Mouse (Mus musculus): Measurements from ENCODE around the gene Vps37b. TPM values are rescaled to one million over a fixed set of nuclear protein-coding genes. Genes with fewer than 3 reads are reported as not detected.

The Vps37b gene
- polyA plus RNA-seq, 2 experiments from 2014 or later, result 17.6 to 22.8 TPM

DNA sequence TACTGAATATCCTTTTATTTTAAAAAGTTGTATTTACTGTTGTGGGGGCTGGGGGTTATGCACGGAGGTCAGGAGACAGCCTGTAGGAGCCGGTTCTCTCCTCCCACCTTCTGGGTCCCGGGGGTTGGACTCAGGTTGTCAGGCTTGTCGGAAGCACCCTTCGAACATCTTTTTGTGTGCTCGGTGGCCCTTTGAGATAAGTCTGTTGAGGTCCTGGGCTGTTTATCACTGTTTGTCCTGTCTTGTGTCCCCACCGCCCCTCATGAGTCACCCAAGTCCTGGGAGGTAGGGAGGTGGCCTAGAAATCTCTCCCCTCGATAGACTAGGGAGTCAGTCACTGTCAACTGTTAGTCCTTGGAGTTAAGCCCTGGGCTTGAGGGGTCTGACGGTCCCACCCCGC lies 33.7 kb downstream of the Vps37b start:
- ATAC-seq, result no peak

DNA sequence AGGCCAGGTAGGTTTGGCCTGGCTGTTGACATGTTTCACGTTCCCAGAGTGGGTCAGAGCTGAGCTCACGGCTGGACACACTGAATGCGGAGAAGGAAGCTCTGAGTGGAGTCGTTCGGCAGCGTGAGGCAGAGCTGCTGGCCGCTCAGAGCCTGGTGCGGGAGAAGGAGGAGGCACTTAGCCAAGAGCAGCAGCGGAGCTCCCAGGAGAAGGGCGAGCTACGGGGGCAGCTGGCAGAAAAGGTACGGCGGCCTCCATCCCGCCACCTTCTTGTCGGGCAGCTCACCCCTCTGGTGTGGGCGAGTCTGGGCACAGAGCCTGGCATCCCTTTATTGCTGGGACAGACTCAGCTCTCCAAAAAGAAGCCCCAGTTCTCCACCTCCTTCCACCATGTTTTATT lies 34.3 kb downstream of the Vps37b start:
- no peak for ATAC-seq

DNA sequence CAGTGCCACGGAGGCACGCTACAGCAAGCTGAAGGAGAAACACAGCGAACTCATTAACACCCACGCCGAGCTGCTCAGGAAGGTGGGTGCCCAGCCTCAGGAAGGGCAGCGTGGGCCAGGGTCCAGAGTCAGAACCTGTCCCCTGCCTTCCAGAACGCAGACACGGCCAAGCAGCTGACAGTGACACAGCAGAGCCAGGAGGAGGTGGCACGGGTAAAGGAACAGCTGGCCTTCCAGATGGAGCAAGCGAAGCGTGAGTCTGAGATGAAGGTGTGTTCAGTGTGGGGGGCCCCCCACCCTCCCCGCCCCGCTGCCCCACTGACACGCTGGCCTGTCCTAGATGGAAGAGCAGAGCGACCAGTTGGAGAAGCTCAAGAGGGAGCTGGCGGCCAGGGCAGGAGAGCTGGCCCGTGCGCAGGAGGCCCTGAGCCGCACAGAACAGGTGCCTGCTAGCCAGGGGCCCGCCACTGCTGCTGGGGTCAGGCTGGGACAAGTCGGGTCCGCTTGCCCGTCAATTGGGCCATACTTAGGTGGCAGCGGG lies 34.8 kb downstream of the Vps37b start:
- no peak for ATAC-seq

DNA sequence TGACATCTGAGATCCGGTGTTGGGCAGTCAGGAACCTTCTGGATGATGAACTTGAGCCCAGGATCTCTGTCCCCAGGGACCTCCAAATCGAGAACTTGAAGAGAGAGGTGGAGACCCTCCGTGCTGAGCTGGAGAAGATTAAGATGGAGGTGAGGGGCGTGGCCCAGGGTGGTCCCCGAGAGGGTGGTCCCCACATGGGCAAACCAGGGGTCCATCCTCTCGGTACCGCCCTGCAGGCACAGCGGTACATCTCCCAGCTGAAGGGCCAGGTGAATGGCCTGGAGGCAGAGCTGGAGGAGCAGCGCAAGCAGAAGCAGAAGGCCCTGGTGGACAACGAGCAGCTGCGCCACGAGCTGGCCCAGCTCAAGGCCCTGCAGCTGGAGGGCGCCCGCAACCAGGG lies 35.4 kb downstream of the Vps37b start:
- no peak for ATAC-seq

DNA sequence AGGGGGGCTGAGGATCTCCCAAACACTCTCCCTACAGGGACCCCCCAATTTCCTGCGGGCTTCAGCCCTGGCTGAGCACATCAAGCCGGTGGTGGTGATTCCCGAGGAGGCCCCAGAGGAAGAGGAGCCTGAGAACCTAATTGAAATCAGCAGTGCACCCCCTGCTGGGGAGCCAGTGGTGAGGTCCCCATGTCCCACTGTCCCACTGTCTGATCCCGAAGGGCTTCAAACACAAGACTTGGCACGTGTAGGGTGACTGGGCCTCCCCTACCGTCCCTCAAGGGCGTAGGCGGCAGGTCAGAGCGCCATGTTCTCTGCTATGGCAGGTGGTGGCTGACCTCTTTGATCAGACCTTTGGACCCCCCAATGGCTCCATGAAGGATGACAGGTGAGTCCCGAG lies 35.9 kb downstream of the Vps37b start:
- no peak for ATAC-seq

DNA sequence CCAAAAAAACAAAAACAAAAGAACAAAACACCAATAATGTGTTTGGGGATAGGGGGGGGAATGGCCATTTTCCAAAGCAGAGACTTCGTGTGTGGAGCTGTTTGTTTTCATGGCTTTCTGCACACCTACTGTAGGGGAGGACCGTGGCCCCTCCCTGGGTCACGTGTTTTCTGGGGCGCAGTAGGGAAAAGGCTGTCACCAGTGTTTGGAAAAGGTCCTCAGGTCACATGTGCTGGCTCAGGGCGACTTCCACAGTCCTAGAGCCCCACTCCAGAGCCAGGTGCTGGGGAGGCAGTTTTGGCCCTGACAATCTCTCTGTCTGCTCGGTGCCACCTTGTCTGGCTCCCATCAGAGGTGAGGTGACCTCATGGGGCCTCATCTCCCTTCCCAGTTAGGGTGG lies 36.7 kb downstream of the Vps37b start:
- ATAC-seq, result no peak

DNA sequence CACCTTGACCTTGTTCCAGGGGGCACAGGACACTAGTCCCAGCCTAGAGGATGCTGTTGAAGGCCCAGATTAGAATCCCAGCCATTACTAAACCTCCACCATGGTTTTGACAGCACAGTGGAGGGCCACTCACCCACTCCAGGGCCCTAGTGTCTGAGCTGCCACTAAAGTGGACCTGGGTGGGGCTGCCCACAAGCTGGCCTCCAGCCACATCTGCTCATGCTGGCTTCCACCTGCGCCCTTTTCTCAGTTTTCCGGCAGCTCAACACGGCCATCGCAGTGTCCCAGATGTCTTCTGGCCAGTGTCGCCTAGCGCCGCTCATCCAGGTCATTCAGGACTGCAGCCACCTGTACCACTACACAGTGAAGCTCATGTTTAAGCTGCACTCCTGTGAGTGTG lies 37.6 kb downstream of the Vps37b start:
- ATAC-seq, result no peak

DNA sequence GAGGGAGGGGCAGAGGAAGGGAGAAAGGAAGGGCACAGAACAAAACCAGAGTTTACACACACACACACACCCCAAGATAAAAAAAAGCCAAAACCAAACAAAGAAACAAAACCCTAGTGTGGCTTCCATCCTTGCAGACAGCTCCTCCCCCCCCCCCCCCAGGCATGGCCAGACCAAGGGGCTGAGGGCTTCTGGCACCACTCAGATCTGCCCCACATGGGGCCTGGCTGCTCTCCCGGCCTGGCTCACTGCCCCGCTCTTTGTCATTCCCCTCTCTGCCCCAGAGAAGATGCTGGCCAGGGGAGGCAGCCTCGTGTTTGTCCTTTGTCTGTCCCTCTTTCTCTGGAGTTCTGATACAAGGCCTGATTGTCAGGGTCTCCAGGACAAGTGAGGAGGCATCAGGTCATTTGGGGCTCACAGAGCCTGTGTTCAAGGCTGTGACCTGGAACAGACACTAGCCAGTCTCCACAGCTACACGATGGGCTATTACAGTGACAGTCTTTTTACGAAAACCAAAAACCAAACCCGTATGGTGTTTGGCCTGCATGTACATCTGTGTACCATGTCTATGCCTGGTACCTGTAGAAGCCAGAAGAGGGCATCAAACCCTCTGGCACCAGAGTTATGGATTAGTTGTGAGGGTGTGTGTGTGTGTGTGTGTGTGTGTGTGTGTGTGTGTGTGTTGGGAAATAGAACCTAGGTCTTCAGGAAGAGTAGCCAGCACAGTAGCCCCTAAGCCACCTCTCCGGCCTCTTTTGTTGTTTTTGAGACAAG lies 38.6 kb downstream of the Vps37b start:
- ATAC-seq, result no peak

DNA sequence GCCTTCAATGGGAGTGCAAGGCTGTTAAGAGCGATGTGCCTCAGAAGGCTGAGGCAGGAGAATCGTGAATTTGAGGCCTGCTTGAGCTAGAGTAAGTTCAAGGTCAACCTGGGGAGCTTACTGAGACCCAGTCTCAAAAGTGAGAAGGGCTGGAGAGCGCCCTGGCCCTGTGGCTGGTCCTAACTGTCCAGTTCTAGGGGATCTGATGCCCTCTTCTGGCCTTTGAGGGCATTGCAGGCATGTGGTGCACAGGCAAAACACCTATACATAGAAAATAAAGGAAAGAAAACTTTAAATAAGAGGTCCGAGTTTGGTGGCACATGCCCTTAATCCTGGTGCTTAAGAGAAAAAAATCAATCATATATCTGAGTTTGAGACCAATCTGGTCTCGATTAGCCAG lies 39.3 kb downstream of the Vps37b start:
- no peak for ATAC-seq

DNA sequence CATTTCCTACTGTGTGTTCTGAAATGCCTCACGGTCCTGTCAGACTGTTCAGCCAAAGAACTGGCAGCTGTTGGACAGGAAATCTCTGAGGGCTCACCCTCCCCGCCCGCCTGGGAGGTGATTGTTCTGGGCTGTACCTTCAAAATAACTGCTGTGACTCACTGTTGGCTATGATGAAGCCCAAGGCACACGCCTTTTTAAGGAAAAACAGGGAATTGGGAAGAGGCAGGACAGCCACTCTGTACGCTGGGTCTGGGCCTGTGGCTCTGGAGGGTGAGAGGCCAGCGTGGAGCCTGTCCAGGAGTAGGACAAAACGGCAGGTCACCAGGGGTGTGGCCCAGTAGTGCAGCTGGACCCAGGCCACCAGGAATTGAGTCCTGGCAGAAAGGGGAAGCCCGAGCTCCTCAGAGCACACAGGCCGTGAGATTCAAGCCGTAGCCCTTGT lies 39.9 kb downstream of the Vps37b start:
- no peak for ATAC-seq

DNA sequence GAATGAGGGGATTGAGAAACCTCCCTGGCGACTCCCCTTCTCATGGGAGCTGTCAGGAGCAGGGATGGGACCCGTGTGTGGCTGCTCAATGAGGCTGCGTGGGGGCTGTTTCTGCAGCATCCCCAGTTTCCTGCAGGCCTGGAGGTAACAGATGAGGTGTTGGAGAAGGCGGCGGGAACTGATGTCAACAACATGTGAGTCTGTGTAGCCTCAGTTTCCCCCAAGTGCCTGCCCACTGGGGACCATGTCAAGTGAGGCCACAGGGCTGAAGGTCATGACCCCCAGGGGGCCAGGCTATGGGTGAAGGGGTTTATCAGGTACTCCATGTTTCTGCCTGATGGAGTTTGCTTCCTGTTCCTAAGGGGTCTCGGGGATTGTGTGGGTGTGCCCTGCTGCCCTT lies 40.7 kb downstream of the Vps37b start:
- ATAC-seq, result no peak

DNA sequence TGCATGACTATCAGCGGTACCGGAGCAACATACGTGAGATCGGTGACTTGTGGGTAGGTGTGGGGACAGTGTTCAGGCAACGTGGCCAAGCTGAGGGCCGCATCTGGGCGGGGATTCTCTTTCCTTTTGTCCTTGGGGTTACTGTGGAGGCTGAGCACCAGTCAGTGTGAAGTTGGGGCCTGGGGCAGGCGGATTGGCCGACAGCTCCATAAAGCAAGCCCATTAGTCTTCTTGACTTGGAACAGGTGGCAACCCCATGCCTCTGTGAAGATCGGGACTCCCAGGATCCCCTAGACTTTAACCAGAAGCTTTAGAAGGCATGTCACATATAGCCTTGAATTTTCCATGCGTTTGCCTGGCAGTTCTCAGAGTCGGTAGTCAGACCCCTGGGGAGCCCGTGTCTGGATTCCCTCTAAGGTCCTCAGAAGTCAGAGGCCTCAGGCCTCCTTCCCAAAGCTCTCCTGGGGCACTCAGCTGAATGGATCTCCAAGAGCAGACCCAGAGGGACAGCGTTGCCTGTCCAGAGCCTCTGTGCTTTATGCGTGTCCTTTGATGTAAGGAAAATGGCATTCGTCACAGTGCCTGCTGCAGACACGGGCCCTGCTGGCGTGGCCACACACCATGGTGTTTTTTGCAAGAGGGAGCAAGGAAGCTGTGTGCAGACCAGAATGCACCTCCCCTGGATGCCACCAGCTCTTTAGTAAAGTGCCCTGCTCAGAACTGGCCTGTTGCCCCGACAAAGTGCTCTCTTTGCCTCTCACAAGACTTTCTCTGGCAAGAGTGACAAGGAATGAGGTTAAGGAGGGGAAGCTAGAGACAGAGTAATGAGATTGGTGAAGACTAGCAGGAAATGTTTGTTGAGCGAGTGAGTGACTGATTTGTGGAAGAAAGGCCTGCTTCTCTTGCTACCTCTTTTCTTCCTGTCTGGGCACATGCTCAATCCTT lies 41.9 kb downstream of the Vps37b start:
- no peak for ATAC-seq

DNA sequence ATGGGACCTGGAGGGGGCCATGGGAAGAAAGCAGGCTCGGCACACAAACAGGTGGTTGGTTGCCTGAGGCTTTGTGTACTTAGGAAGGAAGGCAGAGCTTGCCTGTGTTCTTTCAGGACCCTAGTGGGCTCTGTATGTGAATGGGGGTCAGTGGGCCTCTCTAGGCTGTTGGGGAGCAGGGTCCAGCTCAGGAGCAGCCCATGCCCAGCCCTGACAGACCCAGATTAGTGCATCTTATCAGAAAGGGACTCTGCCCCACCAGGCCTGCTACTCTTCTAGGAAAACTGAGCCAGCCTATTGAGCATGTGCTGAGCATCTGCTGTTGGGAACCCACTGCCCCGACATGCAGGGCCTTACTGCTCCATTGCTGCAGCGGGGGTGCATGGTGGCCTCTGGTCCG lies 44.6 kb downstream of the Vps37b start:
- ATAC-seq, result no peak

DNA sequence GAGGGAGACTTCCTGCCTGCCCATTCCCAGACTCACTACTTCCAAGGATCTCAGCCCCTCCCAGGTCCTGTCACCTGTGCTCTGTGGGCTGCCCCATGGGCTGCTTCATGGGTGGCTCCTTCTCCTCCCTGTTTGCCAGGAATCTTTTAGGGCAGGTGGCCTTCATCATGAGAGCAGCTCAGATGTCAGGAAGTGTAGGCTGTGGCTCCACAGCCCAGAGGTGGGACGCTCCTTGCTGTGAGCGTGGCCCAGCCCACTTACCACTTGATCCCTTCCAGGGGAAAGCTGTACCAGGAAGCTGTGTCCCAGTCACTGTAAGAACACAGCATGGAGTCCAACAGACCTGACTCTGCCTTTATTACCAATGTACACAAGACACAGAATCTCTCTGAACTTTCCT lies 45.1 kb downstream of the Vps37b start:
- no peak for ATAC-seq

DNA sequence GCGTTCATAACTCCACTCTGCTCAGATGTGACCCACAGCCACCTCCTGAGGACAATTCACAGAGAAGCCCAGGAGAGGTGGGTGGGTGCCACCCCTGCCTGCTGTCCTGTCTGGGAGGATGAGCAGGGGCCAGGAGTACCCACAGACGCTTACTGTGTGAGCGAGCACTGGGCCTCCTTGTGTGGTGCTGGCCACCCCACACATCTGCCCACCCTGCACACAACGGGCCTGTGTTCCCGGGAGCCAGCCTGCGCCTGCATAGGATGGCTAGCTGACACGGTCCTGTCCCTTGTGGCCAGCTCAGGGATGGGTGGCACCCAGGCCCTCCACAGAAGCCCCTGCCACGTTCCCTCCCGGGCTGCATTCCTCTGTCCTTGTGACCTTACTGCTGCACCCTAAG lies 46.6 kb downstream of the Vps37b start:
- no peak for ATAC-seq

DNA sequence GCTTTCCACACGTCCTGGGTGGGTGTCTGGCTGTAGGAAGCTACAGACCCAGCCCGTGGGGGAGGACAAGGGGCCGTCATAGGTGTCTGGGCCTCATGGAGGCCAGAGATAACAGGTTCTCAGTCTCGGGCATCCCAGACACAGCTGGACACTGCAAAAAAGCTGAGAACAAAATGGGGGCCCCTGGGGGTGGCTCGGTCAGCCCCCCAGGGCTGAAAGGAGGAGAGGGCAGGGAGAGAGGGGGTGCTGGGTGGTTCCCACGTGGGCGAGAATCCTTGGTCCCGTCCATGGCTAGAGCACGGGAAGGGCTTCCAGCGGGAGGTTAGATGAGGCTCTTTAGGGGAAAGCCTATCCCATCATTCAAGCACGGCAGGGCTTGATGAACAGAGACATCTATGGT lies 49.2 kb downstream of the Vps37b start:
- no peak for ATAC-seq

DNA sequence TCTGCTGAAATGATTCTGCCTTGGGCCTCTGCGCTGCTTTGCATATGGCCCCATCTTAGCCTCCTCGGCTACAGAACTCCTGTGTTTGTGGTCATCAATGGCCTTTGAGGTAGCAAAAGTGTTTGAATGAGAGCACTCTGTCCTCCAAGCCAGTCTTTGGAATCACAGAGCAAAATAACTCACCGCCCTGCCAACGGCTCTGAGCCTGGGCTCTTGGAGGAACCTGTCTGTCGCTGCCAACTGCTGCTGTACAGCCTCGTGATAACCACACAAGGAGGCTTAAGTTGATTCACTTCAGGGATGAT lies 50.9 kb downstream of the Vps37b start:
- ATAC-seq, result no peak

DNA sequence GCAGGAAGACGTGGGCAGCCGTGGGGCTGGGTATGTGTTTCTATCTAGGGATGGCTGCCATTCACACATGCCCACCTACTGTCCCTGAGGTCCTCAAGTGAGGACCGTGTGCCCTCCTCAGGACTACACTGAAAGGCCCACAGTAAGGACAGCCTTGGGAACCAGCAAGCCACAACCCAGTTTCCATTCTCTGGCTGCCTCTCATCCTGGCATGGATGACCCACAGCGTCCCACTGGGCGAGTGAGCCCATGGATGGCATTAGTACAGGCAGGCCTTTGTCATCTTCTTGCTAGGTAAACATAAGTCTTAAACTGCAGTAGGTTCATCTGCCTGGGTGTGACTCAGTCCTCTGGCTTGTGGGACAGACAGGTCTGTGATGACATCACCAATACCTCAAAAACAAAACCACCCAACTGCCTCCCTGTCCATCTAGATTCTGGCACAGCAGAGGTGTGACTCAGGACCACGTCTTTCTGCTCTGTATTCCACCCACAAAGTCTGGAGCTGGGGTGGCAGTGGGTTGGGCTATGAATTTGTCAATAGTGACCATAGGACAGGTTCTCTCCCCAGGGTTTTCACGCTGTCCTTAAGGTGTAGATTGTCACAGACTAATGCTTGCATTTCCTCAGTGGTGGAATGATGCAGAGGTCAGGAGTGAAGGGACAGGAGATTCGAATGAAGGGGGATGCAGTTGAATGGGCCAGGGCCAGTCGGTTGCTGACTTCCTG lies 51.4 kb downstream of the Vps37b start:
- ATAC-seq, result peak; percentile 69

DNA sequence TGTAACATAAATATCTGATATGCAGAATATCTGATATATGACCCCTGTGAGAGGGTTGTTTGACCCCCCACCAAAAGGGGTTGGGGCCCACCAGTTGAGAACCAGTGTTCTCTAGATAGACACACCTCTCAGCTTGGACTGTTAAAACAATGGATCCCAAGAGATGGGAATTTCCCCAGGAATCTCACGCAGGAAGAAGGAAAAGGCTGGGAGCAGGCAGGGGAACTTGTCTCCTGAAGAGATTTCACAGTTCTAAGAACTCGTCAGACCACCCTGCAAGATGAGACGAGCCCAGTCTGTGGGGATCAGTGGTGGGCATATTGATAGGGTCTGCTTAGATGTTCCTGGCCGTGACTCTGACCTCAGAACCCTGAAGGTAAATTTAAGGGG lies 52.1 kb downstream of the Vps37b start:
- no peak for ATAC-seq

DNA sequence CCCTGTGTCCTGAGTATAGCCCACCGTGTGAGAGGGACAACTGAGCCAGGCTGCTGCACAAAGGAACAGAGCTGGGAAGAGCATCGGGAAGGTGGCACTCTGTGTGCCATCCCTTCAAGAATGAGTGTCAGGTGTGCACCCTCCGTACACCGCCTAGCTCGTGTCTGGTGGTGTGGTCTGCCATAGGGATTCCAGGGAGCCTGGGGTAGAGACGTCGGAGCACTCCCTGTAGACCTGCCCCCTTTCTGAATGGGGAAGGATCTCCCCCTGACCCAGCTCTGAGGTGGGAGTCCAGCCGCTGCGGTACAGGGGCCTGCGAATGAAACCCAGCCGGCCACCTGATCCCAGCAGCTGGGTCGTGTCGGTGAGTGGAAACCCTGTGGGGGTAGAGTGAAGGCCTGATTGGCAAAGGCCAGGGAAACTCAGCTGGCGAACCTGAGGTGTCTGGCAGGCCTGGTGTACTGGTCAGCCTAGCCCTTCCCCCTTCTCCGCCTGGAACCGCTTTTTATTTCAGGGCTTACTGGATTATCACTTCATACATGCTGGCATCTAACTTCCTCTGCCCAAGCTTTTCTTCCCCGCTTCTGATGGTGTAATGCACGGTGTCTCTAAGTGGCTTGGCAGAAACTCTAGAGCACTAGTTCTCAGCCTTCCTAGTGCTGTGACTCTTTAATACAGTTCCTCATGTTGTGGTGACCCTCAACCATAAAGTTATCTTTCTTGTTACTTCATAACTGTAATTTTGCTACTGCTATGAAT lies 52.7 kb downstream of the Vps37b start:
- ATAC-seq, result no peak

DNA sequence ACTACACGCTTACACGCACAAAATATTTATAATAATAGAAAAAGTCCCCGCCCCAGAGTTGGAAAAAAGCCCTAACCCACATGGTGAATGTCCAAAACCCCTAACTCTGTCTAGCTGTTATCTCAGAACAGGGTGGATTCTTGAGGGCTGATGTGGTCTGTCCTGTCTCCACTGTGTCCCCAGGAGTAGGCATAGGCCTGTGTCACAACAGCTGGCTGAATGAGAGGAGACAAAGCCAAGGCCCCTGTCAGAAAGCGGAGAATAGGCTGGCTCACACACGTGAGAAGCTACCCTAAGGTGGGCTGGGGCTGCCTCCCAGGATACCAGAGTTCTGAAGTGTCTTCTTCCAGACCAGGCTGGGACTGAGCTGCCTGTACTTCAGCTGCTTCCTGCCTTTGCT lies 53.9 kb downstream of the Vps37b start:
- ATAC-seq, result no peak

DNA sequence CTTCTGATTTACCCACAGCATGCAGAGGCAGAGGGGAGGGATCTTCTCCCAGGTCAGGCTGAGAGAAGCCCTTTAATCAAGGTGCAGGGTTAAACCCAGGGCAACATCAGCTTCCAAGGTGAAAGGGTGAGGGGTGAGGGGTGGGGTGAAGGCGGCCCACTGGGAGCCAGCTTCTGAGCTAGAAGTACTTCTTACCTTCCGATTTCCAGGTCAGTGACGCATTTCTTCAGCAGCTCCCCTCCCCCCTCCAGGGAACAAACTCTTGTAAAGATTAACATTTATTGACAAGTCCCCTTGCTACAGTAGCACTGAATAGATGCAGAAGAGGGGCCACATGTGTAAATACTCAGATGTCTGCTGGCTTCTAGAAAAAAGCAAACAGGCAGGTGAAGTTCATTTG lies 54.8 kb downstream of the Vps37b start:
- ATAC-seq, result no peak
